Mouse (Mus musculus) adrenal gland, adult 2 months (tissue): Measurements from ENCODE around the gene Frmd4a. TPM values are rescaled to one million over a fixed set of nuclear protein-coding genes. Genes with fewer than 3 reads are reported as not detected.
"Not testable (repeated sequence)": the region's sequence is repeated elsewhere in the genome, so short reads cannot be mapped to it uniquely, and the experiment has no call there.

Experiments used
- DNase-seq: peaks from one replicate; pipeline ENCODE4 v3.0.0; 2021
- polyA plus RNA-seq: library from polyadenylated mRNA; depleted of rRNA; stranded (reverse); fragments of >200 nt; gene quantifications from 2 replicates; pipeline ENCODE4 v1.2.3, GENCODE M21; 2012
- total RNA-seq, 2 experiments: library from RNA; stranded (reverse); gene quantifications; 2 replicates each; pipeline ENCODE4 v1.2.3; 2021

Frmd4a gene
- total and polyA plus RNA-seq, 3 experiments: 9.8 to 15.8 (median 11.4) TPM

- DNase-seq: no peak
Observed at GRCm38 (mm10) chr2:4335881-4336280, 318.4 kb downstream of the Frmd4a start.

- DNase-seq: not testable (repeated sequence)
Observed at GRCm38 (mm10) chr2:4338290-4338689, 320.8 kb downstream of the Frmd4a start.

- no peak for DNase-seq
Observed at GRCm38 (mm10) chr2:4339128-4339527, 321.6 kb downstream of the Frmd4a start.

- DNase-seq: no peak
Observed at GRCm38 (mm10) chr2:4339530-4340218, 322.2 kb downstream of the Frmd4a start.

- no peak for DNase-seq
Observed at GRCm38 (mm10) chr2:4340378-4340777, 322.9 kb downstream of the Frmd4a start.

- DNase-seq: no peak
Observed at GRCm38 (mm10) chr2:4341141-4341540, 323.6 kb downstream of the Frmd4a start.

- no peak for DNase-seq
Observed at GRCm38 (mm10) chr2:4342005-4342404, 324.5 kb downstream of the Frmd4a start.

GRCm38 (mm10) chr2:4344411-4344810, 326.9 kb downstream of the Frmd4a start:
- DNase-seq: no peak

- no peak for DNase-seq
Observed at GRCm38 (mm10) chr2:4346232-4346631, 328.7 kb downstream of the Frmd4a start.

GRCm38 (mm10) chr2:4346953-4347352, 329.4 kb downstream of the Frmd4a start:
- no peak for DNase-seq

GRCm38 (mm10) chr2:4347782-4348181, 330.3 kb downstream of the Frmd4a start:
- DNase-seq: no peak

- no peak for DNase-seq
Observed at GRCm38 (mm10) chr2:4348509-4348908, 331.0 kb downstream of the Frmd4a start.

- DNase-seq: no peak
Observed at GRCm38 (mm10) chr2:4356812-4357384, 339.4 kb downstream of the Frmd4a start.

- DNase-seq: no peak
Observed at GRCm38 (mm10) chr2:4361981-4362834, 344.7 kb downstream of the Frmd4a start.

GRCm38 (mm10) chr2:4364908-4365307, 347.4 kb downstream of the Frmd4a start:
- DNase-seq: no peak

- DNase-seq: no peak
Observed at GRCm38 (mm10) chr2:4368544-4368943, 351.0 kb downstream of the Frmd4a start.

- DNase-seq: no peak
Observed at GRCm38 (mm10) chr2:4370499-4370898, 353.0 kb downstream of the Frmd4a start.

- DNase-seq: no peak
Observed at GRCm38 (mm10) chr2:4371341-4371740, 353.8 kb downstream of the Frmd4a start.

- no peak for DNase-seq
Observed at GRCm38 (mm10) chr2:4378844-4379243, 361.3 kb downstream of the Frmd4a start.

- no peak for DNase-seq
Observed at GRCm38 (mm10) chr2:4380435-4380834, 362.9 kb downstream of the Frmd4a start.

- no peak for DNase-seq
Observed at GRCm38 (mm10) chr2:4380926-4381325, 363.4 kb downstream of the Frmd4a start.

- DNase-seq: no peak
Observed at GRCm38 (mm10) chr2:4386468-4386867, 369.0 kb downstream of the Frmd4a start.

GRCm38 (mm10) chr2:4389330-4389729, 371.8 kb downstream of the Frmd4a start:
- DNase-seq: peak; percentile 7
